Mouse (Mus musculus) yolk sac, embryonic 10.5 days (tissue): ENCODE data around the gene Olfr461.
"Not testable (repeated sequence)": the region's sequence is repeated elsewhere in the genome, so short reads cannot be mapped to it uniquely, and the experiment has no call there.

Source experiments
- DNase-seq: peaks from one replicate; pipeline ENCODE4 v3.0.0-alpha.2; 2017; ENCODE audit warnings: low spot score

The Olfr461 gene

DNA sequence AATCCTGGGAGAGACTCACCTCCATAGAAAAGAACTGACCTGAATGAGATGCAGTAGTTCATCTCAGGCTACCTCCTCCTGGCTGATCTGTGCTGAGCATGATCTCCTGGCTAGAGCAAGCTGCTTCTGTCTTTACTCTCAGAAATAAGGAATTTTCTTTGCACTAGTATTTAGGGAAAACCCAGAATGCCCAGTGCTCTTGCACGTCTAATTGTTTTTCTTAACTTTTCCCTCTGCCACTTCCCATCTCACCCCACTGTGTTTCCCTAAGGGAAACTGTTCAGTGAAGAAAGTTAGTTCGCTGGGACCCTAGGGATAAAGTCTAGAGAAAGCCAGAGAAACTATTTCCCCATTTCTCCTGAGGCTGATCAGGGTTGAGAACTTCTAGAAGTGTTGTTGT lies at the start of gene Olfr461:
Olfr461 (minus strand) TSS at position 101 of the 400 bp plus-strand sequence.
- no peak for DNase-seq

DNA sequence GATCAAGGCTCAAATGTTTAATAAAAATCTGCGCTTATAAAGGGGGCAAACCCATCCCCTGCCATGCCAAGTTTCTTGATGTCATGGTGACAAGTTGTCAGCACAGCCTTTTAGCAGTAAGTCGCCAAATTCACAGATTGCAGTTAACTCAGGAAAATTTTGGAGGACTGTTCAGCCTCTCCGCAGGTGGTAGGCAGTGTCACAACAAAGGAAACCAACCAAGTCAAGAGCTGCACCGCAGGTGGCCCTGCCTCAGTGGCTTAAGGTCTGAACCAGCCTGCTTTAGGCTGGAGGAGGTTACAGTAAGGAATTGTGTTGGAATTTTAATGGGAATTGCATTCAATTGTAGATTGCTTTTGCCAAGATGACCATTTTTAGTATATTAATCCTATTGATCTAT lies 43.7 kb upstream of the Olfr461 start:
- DNase-seq, result not testable (repeated sequence)

DNA sequence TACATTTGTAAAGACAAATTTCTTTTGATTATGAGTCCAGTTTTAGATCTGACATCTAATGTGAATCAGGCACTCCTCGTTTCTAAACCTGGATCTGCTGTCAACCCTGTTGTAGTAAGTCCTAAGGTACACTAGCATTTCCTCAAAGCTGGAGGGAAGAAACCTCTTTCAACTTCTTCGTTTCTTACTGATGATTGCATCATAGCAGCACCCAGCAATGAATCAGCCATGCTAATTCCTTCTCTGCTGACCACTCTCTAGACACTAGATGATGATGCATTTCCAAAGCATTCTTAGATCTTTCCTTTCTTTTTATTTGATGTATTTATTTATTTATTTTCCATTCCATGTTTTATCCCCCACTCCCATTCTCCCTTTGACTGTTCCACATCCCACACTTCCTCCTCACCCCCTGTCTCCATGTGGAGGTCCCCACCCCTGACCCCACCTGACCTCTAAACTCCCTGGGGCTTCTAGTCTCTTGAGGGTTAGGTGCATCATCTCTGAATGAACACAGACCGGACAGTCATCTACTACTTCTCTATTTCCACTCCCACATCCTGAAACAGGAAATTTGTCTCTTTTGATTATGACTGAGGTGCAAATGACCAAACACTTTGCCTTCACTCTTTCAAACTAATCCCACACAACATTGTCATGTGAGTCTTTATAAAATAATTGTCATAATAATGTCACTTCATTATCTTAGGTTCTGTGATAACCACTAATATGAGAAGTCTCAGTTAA lies 40.1 kb upstream of the Olfr461 start:
- no peak for DNase-seq

DNA sequence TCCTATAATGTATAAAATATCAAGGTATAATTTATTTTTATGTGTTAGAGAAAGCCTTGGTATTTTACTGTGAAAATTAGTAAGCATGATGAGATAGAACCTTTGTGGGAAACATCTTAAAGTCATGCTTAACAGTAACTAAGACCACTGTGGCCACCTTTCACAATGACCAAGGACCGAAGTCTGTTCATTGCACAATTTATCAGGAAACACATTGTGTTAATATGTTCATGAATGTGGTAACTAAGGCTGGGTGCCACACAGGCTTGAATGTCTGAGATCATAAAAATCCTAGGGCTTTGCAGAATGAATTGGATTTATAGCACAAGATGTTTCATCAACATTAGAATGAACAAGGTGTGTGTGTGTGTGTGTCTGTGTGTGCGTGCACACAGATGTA lies 33.5 kb upstream of the Olfr461 start:
- DNase-seq, result no peak

DNA sequence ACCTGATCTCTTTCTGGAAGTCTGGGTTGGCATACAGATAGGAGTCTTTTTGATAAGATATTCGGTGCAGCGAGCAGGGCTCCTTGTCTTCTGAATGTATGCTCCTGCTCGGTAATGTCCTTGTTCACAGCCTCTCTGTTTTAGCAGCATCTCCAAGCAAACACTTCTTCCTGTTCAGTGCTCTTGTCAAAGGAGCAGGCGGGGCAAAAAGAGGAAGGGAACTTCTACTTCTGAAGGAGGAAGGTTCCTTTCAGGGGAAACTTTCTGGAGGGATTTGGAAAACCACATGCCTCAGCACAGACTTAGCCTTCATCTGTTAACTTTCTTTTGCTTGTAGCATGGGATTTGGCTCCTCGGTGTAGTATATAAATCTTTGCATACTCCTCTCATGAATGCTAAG lies 30.8 kb upstream of the Olfr461 start, which contains the start of gene Clec5a:
Clec5a (minus strand) TSS at position 177 of the 400 bp plus-strand sequence.
- DNase-seq, result no peak

DNA sequence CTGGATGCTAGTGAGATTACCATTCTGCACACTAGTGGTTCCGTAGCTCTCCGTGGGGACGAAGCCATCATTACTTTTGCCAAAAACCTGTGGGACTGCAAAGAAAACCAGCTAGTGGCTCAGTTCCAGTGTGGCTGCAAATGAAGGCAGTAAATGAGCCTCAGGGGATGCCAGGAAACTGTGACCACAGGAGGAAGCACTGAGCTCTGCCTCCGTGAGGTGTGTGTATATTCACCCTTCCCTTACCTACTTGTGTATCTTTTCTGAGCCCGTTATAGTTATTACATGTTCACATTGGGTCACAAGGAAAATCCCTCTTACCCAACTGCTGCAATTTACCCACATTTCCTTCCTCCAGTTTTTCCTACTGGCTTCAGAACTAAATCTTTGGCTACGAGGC lies 29.5 kb upstream of the Olfr461 start:
- no peak for DNase-seq

DNA sequence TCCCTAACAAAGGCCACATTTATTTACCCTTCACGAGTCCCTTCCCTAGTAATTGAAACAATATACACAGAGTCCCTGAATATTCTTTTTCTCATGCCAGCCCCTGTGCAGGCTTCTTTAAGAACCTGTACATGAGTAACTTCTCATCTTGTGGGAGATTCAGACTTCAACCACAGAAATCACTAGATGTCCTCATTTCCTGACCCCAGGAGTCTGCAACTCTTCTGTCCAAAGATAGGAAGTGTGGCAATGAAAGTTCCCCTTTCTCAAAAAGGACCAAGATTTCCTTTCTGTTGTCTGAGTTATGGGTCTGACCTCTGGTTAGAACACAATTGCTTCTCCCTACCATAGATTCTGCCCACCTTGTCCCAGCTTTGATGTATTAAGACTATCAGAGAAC lies 21.5 kb upstream of the Olfr461 start:
- DNase-seq, result no peak

DNA sequence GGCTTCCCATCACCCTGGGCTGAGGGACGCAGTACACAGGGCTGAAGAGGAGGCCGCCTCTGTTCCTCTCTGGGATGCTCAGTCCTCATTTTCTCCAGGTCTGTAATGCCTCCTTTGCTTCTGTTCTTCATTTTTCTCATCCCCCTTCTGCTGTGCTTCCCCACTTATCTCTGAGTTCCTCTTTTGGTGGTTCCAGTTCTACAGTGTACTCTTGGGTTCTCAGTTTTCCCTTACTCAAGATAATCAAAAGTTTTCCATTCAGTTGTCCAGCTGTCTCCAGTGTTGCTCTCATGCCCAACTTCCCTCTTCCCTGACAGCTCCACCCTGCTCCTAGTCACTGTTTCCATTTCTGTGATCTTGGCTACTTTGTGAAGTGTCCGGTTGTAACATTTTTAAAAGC lies 18.8 kb upstream of the Olfr461 start:
- DNase-seq, result no peak

DNA sequence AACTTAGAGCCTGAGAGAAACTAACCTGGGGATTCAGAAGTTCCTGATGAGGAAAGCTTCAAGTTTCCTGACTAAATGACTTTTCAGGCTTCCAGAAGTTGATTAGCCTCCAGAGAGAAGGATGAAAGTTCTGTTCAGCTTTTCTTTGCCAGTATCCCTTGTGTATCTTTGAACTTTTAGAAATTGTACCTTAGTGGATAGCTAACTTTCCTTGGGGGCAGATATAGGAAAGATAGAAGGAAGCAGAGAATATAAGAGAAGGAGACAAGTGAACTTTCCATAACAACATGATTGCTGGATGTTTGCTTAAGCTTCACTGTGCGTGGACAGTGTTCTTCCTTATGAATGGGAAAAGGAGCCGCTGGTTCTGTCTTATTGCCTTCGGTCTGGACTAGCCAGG lies 14.3 kb upstream of the Olfr461 start, which contains the start of gene Olfr460:
Olfr460 (plus strand) TSS at position 301 of the 400 bp plus-strand sequence.
- no peak for DNase-seq

DNA sequence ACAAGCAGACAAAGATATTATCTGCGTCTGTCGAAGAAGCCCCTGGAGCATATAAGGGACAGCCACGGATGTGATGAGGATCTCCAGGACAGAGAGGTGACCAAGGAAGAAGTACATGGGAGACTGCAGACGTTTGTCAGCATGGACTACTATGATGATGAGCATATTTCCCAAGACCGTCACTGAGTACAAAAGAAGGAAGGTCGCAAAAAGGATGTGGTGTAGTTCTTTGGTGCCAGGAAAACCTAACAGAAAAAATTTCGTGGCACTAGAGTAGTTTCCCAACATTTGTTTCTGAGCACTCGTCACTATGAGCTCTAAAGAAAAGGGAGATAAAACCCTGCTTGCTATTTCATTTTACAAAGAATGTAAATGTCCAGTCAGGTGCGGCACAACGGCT lies 10.2 kb downstream of the Olfr461 start:
- no peak for DNase-seq

DNA sequence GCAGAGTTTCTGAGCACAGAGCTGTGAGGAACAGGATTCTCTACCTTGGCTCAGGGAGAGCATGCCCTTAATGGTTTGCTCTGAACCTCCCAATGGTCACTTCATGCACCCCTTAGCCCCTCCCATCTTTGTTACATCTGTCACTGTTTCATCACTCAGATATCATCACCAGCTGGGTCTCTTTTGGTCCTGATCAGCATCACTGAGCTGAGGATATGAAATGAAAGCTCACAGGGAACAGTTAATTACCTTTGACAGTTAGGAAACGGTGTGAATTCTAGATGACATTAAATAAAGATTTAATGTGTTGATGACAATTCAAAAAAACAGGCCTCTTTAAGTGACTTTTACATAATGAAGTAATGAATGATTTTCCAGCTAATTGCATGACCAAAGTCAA lies 35.4 kb downstream of the Olfr461 start, which contains the start of gene Prss37:
Prss37 (minus strand) TSS at position 101 of the 400 bp plus-strand sequence.
- no peak for DNase-seq

DNA sequence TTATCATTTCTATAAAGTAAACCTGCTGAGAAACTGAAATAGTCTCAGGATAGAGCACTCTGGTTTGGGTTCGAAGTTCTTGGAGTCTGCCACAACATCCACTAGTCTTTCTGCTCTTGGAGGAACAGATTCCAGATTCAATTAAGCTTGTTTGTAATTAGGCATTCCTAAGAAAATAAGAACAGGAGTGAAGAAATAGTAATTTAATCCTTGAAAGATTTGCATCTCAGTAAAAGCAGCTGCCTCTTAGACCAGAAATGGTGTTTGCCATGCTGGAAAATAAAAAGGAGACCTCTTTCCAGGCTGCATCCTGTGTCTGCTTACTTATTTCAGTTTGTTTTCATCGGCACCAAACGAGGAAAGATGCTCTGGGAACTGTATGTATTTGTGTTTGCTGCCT lies 61.6 kb downstream of the Olfr461 start, which contains the start of gene Tas2r108:
Tas2r108 (plus strand) TSS at position 301 of the 400 bp plus-strand sequence.
- DNase-seq, result no peak
